Mouse (Mus musculus) central nervous system, embryonic 11.5 days (tissue): ENCODE data around the gene Prdx3. TPM values are rescaled to one million over a fixed set of nuclear protein-coding genes. Genes with fewer than 3 reads are reported as not detected.

ENCODE experiments used
- polyA plus RNA-seq: library from polyadenylated mRNA; depleted of rRNA; stranded (reverse); fragments of >200 nt; gene quantifications from 2 replicates; pipeline ENCODE4 v1.2.3, GENCODE M21; 2012; rRNA removed

Prdx3 gene
- polyA plus RNA-seq, result 73.9 and 99.6 TPM in 2 replicates

GRCm38 (mm10) chr19:60874064-60874694, at the start of gene Prdx3:
Prdx3 (minus strand) TSS chr19:60874556.

GRCm38 (mm10) chr19:60889714-60890315, 15.5 kb upstream of the Prdx3 start, which contains the start of gene Grk5:
Grk5 (plus strand) TSS chr19:60889749.

GRCm38 (mm10) chr19:60860868-60861700, 13.3 kb downstream of the Prdx3 start, which contains the start of gene Sfxn4:
Sfxn4 (minus strand) TSS chr19:60861479.

Other genes with a start within 250 kb of the Prdx3 start
- 4.3 and 4.5 TPM in 2 replicates for gene Nanos1, start 118.6 kb downstream of the Prdx3 start, polyA plus RNA-seq
- 177 and 448 TPM in 2 replicates for gene Eif3a, start 83.9 kb downstream of the Prdx3 start, polyA plus RNA-seq
- 35.1 and 35.4 TPM in 2 replicates for gene Fam45a, start 63.0 kb downstream of the Prdx3 start, polyA plus RNA-seq
- 5.8 and 12.0 TPM in 2 replicates for gene Sfxn4, start 13.1 kb downstream of the Prdx3 start, polyA plus RNA-seq
- 4.9 and 5.5 TPM in 2 replicates for gene Grk5, start 15.2 kb upstream of the Prdx3 start, polyA plus RNA-seq